Mouse (Mus musculus): ENCODE results near the gene Gse1. TPM values are rescaled to one million over a fixed set of nuclear protein-coding genes. Genes with fewer than 3 reads are reported as not detected.

The Gse1 gene
- polyA plus RNA-seq, 1 experiment: 52.4 TPM

DNA sequence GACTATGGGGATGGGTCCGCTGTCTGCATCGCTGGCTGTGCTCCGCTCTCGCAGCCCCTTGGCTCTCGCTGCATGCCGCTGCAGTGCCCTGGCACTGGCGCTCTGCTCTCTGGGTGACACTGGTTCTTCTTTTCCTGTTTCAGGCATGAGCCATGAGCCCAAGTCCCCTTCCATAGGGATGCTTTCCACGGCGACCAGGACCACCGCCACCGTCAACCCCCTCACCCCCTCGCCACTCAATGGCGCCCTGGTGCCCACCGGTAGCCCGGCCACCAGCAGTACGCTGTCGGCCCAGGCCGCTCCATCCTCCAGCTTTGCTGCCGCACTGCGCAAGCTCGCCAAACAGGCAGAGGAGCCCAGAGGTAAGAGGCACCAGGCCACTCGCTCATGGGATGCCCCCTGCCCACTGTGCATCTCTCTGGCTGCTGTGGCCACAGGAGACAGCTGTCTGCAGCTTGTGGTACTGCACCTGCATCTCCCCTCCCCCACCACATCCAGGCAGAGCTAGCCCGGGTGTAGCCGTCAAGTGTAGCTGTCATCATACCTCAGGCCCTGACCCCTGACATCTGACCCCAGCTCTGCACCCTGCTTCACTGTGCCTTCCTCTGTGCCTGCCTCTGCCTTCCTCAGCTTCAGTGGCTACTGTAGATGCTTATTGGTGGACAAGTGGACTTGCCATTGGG, 325.3 kb downstream of the Gse1 start:
- TF ChIP-seq POLR2A (IDR thresholded peaks at IDR 0.05; ENCODE audit: borderline replicate concordance, insufficient read depth, low read length): no peak
- TF ChIP-seq CTCF (IDR thresholded peaks at IDR 0.05; ENCODE audit: borderline replicate concordance, insufficient read depth, low read depth, low read length): no peak
- no peak for DNase-seq
- H3K4me3 ChIP-seq (replicated peaks; ENCODE audit: insufficient read depth, low read depth, low read length): no peak overlapping the region
- whole genome bisulfite sequencing: 75% methylated on average over 24 of the region's 24 CpGs
- H3K27ac ChIP-seq (ENCODE audit: insufficient read depth, low read length): no peak overlapping the region
- H3K27me3 ChIP-seq (ENCODE audit: control insufficient read depth, insufficient read depth, low read length): no peaks in the 10 kb centered on the region
- peaks cover 95% of the 10 kb centered on the region for H3K4me1 ChIP-seq (ENCODE audit: control insufficient read depth, insufficient read depth, low read length)

DNA sequence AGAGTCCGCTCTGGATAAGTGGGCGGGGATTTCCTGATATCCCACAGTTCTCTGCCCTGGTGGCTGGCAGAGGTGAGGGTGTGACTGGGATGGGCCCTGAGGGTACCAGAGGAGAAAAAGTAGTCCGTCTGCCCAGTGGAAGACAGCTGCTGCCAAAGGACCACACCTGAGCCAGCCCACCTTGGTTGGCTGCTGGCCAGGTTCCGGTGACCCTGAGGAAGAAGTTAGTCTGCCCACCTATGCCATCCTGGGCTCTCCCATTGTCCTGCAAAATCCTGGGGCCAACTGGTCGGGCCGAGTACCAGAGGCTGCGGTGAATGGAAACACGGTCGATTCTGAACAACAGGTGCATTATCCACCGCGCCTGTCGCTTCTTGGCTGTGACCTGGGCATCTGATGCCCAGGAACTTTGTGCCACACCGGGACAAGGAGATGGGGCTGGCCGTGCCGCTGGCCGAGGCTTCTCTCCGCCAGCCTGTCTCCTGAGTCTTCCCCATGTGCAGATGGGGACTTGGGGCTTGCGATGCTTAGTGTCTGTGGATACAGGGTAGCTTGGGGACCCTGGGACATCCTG, 326.3 kb downstream of the Gse1 start:
- H3K4me1 ChIP-seq (ENCODE audit: control insufficient read depth, insufficient read depth, low read length): peaks cover 95% of the 10 kb centered on the region
- DNase-seq: no peak
- TF ChIP-seq CTCF (IDR thresholded peaks at IDR 0.05; ENCODE audit: borderline replicate concordance, insufficient read depth, low read depth, low read length) (no peak), POLR2A (IDR thresholded peaks at IDR 0.05; ENCODE audit: borderline replicate concordance, insufficient read depth, low read length) (no peak)
- H3K4me3 ChIP-seq (replicated peaks; ENCODE audit: insufficient read depth, low read depth, low read length): no peak overlapping the region
- H3K27ac ChIP-seq (ENCODE audit: insufficient read depth, low read length): no peak overlapping the region
- H3K27me3 ChIP-seq (ENCODE audit: control insufficient read depth, insufficient read depth, low read length): no peaks in the 10 kb centered on the region
- WGBS: 33% methylated on average over 18 of the region's 18 CpGs

DNA sequence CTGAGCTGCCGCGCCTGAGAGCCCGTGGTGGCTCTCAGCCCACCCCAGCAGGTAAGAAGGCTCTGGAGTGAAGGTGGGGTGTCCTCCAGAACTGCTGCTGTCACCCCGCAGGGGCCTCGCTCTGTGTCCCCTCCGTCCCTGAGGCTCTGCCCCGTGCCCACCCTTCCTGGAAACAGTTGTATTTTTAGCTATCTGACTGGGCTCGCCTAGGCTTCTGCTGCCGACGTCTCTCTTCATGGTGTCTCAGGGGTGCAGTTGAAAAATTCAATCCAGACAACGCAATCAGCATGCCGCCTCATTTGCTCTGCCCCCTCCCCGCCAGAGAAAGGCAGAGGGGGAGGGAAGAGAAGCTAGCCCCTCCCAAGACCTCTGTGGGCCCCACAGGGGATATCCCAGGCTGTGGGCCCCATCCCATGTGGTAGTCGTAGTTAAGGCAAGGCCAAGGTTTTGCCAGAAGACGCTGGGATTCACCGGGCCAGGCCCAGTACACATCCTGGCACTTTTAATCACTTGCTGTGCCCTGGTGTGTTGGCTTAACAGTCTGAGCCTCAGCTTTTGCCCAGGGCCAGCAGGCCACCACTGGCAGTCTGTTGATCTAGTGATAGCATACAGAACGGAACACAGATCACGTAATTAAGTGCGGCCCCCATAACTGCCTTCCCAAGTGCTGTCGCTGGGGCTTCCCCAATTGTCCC, 328.1 kb downstream of the Gse1 start:
- no peak overlapping the region for H3K4me3 ChIP-seq (replicated peaks; ENCODE audit: insufficient read depth, low read depth, low read length)
- WGBS: 45% methylated on average over 20 of the region's 20 CpGs
- no peaks in the 10 kb centered on the region for H3K27me3 ChIP-seq (ENCODE audit: control insufficient read depth, insufficient read depth, low read length)
- DNase-seq: peak; percentile 51 to 52
- no peak for TF ChIP-seq POLR2A (IDR thresholded peaks at IDR 0.05; ENCODE audit: borderline replicate concordance, insufficient read depth, low read length)
- no peak for TF ChIP-seq CTCF (IDR thresholded peaks at IDR 0.05; ENCODE audit: borderline replicate concordance, insufficient read depth, low read depth, low read length)
- H3K27ac ChIP-seq (ENCODE audit: insufficient read depth, low read length): 0 out of 2 replicates have a peak overlapping the region, but pooled peaks have one; percentile 17
- peaks cover 95% of the 10 kb centered on the region for H3K4me1 ChIP-seq (ENCODE audit: control insufficient read depth, insufficient read depth, low read length)

DNA sequence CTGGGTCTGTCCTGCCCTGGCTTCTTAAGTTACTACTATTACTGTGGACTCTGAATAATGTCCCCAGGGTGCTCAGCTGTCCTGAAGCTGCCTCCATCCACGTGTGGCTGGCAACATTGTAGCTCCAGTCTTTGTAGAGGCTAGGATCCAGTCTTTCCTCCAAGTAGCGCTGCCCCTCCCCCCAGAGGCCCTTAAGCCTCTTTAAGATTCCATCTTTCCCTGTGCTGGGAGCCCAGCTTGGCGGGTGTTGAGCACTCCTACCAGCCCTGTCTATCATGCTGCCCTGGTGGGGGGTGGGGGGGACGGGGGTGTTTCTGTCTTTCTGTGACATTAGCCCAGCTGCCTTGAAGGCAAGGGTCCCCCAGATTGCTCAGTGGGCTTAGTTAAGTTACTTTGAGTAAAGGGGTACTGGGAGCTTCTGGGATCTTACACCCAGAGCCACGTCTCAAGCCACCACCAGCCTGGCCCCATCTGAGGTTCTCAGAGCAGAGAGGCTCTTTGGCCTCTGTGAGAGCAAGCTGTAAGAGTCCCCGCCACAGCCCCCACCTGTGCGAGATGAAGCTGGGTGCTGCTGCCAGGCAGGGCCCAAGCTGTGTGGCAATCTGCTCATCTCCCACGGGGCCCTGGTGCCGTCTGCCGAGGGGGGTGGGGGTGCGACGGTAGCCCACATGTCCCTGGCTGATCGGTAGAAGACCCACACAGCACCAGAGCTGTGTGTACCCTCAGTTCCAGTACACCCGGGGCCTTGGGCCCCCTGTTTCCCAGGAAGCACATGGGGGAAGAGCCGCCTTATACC, 329.1 kb downstream of the Gse1 start:
- H3K4me3 ChIP-seq (replicated peaks; ENCODE audit: insufficient read depth, low read depth, low read length): no peak overlapping the region
- peaks cover 95% of the 10 kb centered on the region for H3K4me1 ChIP-seq (ENCODE audit: control insufficient read depth, insufficient read depth, low read length)
- no peak for TF ChIP-seq CTCF (IDR thresholded peaks at IDR 0.05; ENCODE audit: borderline replicate concordance, insufficient read depth, low read depth, low read length)
- TF ChIP-seq POLR2A (IDR thresholded peaks at IDR 0.05; ENCODE audit: borderline replicate concordance, insufficient read depth, low read length): no peak
- peak overlapping the region; percentile 6; the same call in 1 of the 2 replicates for H3K27ac ChIP-seq (ENCODE audit: insufficient read depth, low read length)
- WGBS: 21% methylated on average over 15 of the region's 15 CpGs
- no peaks in the 10 kb centered on the region for H3K27me3 ChIP-seq (ENCODE audit: control insufficient read depth, insufficient read depth, low read length)
- DNase-seq: peak; percentile 73 to 78

DNA sequence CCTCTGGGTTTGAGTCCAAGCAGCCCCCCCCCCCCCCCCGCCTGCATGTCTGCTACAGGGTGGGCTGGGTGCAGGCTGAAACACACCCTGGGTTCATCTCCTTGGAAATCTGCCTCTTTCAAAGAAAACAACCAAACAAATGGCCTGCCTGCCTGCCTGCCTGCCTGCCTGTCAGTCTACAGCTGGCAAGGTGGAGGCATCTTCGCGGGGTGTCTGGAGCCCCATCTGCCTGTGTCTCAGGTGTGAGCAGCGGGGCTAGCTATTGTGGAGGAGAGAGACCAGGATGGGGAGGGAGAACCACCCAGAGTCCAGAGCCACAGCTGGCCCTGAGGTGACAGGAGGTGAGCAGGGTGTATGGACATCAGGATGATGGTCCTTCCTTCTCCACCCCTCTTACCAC, 329.9 kb downstream of the Gse1 start:
- WGBS: 13% methylated on average over 4 of the region's 4 CpGs
- DNase-seq: peak; percentile 53 to 57
- no peaks in the 10 kb centered on the region for H3K27me3 ChIP-seq (ENCODE audit: control insufficient read depth, insufficient read depth, low read length)
- peaks cover 94% of the 10 kb centered on the region for H3K4me1 ChIP-seq (ENCODE audit: control insufficient read depth, insufficient read depth, low read length)
- H3K4me3 ChIP-seq (replicated peaks; ENCODE audit: insufficient read depth, low read depth, low read length): no peak overlapping the region
- H3K27ac ChIP-seq (ENCODE audit: insufficient read depth, low read length): 0 out of 2 replicates have a peak overlapping the region, but pooled peaks have one; percentile 6
- TF ChIP-seq CTCF (IDR thresholded peaks at IDR 0.05; ENCODE audit: borderline replicate concordance, insufficient read depth, low read depth, low read length): no peak
- no peak for TF ChIP-seq POLR2A (IDR thresholded peaks at IDR 0.05; ENCODE audit: borderline replicate concordance, insufficient read depth, low read length)

DNA sequence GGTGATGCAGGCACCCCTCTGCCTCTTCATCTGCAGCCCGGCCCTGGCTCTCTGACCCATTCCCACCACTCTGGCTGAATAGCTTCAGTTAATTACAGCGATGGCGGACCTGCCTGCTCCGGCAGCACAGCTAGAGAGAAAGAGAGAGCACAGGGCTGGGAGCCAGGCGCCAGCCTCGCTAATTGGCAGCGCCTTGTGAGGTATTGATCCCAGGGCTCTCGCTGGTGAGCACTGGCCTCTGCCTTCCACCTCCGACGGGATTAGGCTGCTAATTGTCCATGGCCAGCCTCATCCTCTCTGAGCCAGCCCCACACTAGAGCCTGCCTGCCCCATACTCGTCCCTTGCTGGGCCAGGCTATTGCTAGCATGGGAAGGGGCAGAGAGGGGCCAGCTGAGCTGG, 331.4 kb downstream of the Gse1 start:
- no peak overlapping the region for H3K27ac ChIP-seq (ENCODE audit: insufficient read depth, low read length)
- peaks cover 93% of the 10 kb centered on the region for H3K4me1 ChIP-seq (ENCODE audit: control insufficient read depth, insufficient read depth, low read length)
- no peak overlapping the region for H3K4me3 ChIP-seq (replicated peaks; ENCODE audit: insufficient read depth, low read depth, low read length)
- H3K27me3 ChIP-seq (ENCODE audit: control insufficient read depth, insufficient read depth, low read length): no peaks in the 10 kb centered on the region
- no peak for DNase-seq
- TF ChIP-seq POLR2A (IDR thresholded peaks at IDR 0.05; ENCODE audit: borderline replicate concordance, insufficient read depth, low read length) (no peak), CTCF (IDR thresholded peaks at IDR 0.05; ENCODE audit: borderline replicate concordance, insufficient read depth, low read depth, low read length) (no peak)
- WGBS: 38% methylated on average over 11 of the region's 11 CpGs

DNA sequence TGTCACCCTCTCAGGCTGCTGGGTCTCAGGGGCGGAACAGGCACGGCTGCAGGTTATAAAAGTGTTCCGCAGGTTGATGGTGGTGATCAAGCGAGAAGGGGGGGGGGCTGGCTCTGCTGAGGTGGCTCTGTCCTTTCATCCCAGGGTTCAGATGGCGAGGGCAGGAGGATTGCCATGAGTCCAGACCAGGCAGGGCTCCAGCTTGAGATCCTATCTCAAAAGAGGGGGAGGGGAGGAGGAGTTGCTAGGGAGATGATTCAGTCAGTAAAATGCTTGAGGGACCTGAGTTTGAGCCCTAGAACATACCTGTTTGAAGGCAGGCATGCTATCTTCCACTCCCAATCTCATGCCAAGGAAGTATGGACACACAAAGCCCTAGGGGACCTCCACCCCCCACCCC, 332.3 kb downstream of the Gse1 start:
- H3K27ac ChIP-seq (ENCODE audit: insufficient read depth, low read length): no peak overlapping the region
- no peak for DNase-seq
- WGBS: 75% methylated on average over 5 of the region's 5 CpGs
- peaks cover 95% of the 10 kb centered on the region for H3K4me1 ChIP-seq (ENCODE audit: control insufficient read depth, insufficient read depth, low read length)
- no peaks in the 10 kb centered on the region for H3K27me3 ChIP-seq (ENCODE audit: control insufficient read depth, insufficient read depth, low read length)
- H3K4me3 ChIP-seq (replicated peaks; ENCODE audit: insufficient read depth, low read depth, low read length): no peak overlapping the region
- no peak for TF ChIP-seq POLR2A (IDR thresholded peaks at IDR 0.05; ENCODE audit: borderline replicate concordance, insufficient read depth, low read length)
- no peak for TF ChIP-seq CTCF (IDR thresholded peaks at IDR 0.05; ENCODE audit: borderline replicate concordance, insufficient read depth, low read depth, low read length)

Data from cerebellum, adult 2 months (tissue).